Mouse (Mus musculus) hindbrain, postnatal 0 days (tissue): ENCODE results near the gene 1110032A03Rik. TPM values are rescaled to one million over a fixed set of nuclear protein-coding genes. Genes with fewer than 3 reads are reported as not detected.

Experiments
- ATAC-seq: fragments of 200-750 bp; cut with Nextera tagmentation; 2 replicates; pipeline ENCODE4 v1.8.0; 2017; ENCODE audit warnings: mild to moderate bottlenecking, moderate TSS enrichment, moderate library complexity
- DNase-seq: peaks from one replicate; pipeline ENCODE4 v3.0.0-alpha.2; 2015; ENCODE audit warnings: low spot score
- H3K27ac ChIP-seq: fragments of 300-500 bp; sonication (generic); 2 replicates; pipeline ENCODE4 v1.5.1; 2014; ENCODE audit warnings: mild to moderate bottlenecking
- H3K27me3 ChIP-seq: fragments of 300-500 bp; sonication (generic); 2 replicates; pipeline ENCODE4 v1.6.1; 2014; ENCODE audit warnings: low read length, mixed read lengths; ENCODE audit not compliant: insufficient read depth
- H3K36me3 ChIP-seq: fragments of 300-500 bp; sonication (generic); 2 replicates; pipeline ENCODE4 v1.6.1; 2014; ENCODE audit warnings: low read length, mixed read lengths; ENCODE audit not compliant: insufficient read depth
- H3K4me1 ChIP-seq: fragments of 300-500 bp; sonication (generic); 2 replicates; pipeline ENCODE4 v1.6.1; 2014; ENCODE audit warnings: antibody characterized with exemption, low read length, mixed read lengths; ENCODE audit not compliant: insufficient read depth
- H3K4me2 ChIP-seq: fragments of 300-500 bp; sonication (generic); 2 replicates; pipeline ENCODE4 v1.6.1; 2014; ENCODE audit warnings: low read depth, mild to moderate bottlenecking, low read length, moderate library complexity, mixed read lengths
- H3K4me3 ChIP-seq: fragments of 300-500 bp; sonication (generic); 2 replicates; pipeline ENCODE4 v1.5.1; 2014; ENCODE audit warnings: low read length
- H3K9ac ChIP-seq: fragments of 300-500 bp; sonication (generic); replicated peaks from 2 replicates; pipeline ENCODE4 v1.6.1; 2014; ENCODE audit warnings: mild to moderate bottlenecking, low read length, moderate library complexity, mixed read lengths
- H3K9me3 ChIP-seq: fragments of 300-500 bp; sonication (generic); 2 replicates; pipeline ENCODE4 v1.6.1; 2016; ENCODE audit warnings: low read length, mixed read lengths
- CTCF ChIP-seq: IDR thresholded peaks from 2 replicates; pipeline ENCODE4 v1.5.1; 2016; ENCODE audit warnings: antibody characterized with exemption, control low read depth, low read depth
- WGBS: fragments of 180-500 bp; shearing (Covaris S2); extraction: QIAGEN DNeasy Blood & Tissue Kit; methylation state at CpG from one replicate; pipeline ENCODE4 v1.1.7; 2014; 5-methylcytosine and 5-hydroxymethylcytosine counted together
- polyA plus RNA-seq: library from polyadenylated mRNA; unstranded; fragments of >200 nt; fragmentation: Nextera tagmentation; extraction: Ambion mirVana; gene quantifications from 2 replicates; pipeline ENCODE4 v1.2.1, GENCODE M21; 2015
- total RNA-seq: library from RNA; depleted of rRNA; stranded (reverse); fragments of >200 nt; gene quantifications from 2 replicates; pipeline ENCODE4 v1.2.3, GENCODE M21; 2014

1110032A03Rik gene
- total and polyA plus RNA-seq, 2 experiments from 2014 or later: 42.3 to 66.2 TPM

GRCm38 (mm10) chr9:50775662-50776126 lies 374 bp upstream of the 1110032A03Rik start:
- WGBS: 1% methylated on average over 29 of the region's 30 CpGs
- H3K36me3 ChIP-seq: peaks cover 24% of the 10 kb centered on the region
- peak overlapping the region; percentile 87 for H3K4me3 ChIP-seq
- peak overlapping the region; percentile 90 for H3K9ac ChIP-seq
- peaks cover 5% of the 10 kb centered on the region; the same call in 1 of the 2 replicates for H3K4me1 ChIP-seq
- no peaks in the 10 kb centered on the region for H3K9me3 ChIP-seq
- ATAC-seq: peak; percentile 66
- peak overlapping the region; percentile 89 for H3K4me2 ChIP-seq
- no peaks in the 10 kb centered on the region for H3K27me3 ChIP-seq
- DNase-seq: peak; percentile 35
- TF ChIP-seq CTCF: no peak
- H3K27ac ChIP-seq: peak overlapping the region; percentile 91

DNA sequence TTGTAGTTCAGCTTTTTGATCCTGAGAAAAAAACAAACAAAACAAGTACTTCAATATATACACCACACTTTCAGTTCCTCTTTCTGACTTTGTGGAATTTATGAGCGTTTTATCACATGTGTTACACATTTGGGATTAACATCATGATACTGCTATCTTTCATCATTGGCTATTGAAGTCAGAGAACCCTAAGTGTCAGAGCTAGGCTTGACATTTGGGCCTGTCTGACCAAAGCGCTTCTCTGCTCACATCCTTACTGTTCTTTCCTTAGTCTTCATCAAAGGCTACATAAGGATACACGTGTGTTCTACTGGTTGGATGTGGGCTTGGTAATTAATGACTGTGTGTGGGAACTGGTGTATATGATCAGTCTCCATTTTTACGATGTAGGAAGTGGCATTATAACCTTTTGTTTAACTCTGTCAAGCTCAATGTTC lies 1.3 kb downstream of the 1110032A03Rik start:
- H3K9me3 ChIP-seq: no peaks in the 10 kb centered on the region
- no peaks in the 10 kb centered on the region for H3K27me3 ChIP-seq
- no peak for TF ChIP-seq CTCF
- peaks cover 9% of the 10 kb centered on the region; the same call in 1 of the 2 replicates for H3K36me3 ChIP-seq
- ATAC-seq (no peak), DNase-seq (no peak)
- H3K4me1 ChIP-seq: peaks cover 7% of the 10 kb centered on the region; the same call in 1 of the 2 replicates
- 71% methylated on average over 4 of the region's 4 CpGs for WGBS
- peak overlapping the region; percentile 89 for H3K4me2 ChIP-seq
- no peak overlapping the region for H3K4me3 ChIP-seq
- H3K9ac ChIP-seq: 0 out of 2 replicates have a peak overlapping the region, but pooled peaks have one; percentile 2
- peak overlapping the region; percentile 91; the same call in 1 of the 2 replicates for H3K27ac ChIP-seq

DNA sequence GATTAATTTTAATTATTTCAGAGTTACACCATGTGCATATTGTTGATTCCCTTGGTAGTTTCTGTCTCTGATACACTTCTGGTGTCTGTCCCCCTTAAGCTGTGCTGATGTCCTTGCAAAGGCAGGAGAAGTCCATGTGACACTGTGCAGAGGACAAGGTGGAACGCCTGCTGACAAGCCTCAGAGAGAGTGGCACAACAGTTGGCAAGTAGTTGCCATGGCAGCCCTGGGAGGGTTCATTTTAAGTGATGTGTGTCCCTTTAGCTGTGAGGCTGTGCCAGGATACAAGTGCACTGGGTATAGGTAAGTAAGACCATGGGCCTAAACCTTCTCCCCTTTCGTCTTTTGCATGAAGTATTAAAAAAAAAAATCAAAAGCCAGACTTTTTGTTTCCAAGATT lies 5.3 kb downstream of the 1110032A03Rik start:
- H3K9me3 ChIP-seq: no peaks in the 10 kb centered on the region
- ATAC-seq (no peak), DNase-seq (no peak)
- H3K36me3 ChIP-seq: peaks cover 5% of the 10 kb centered on the region; the same call in 1 of the 2 replicates
- 77% methylated on average over 2 of the region's 2 CpGs for WGBS
- no peak overlapping the region for H3K4me3 ChIP-seq
- H3K4me2 ChIP-seq: no peak overlapping the region
- TF ChIP-seq CTCF: no peak
- H3K4me1 ChIP-seq: peaks cover 12% of the 10 kb centered on the region; the same call in 1 of the 2 replicates
- no peaks in the 10 kb centered on the region for H3K27me3 ChIP-seq
- H3K9ac ChIP-seq: no peak overlapping the region
- no peak overlapping the region for H3K27ac ChIP-seq

GRCm38 (mm10) chr9:50768107-50769002 lies 7.0 kb downstream of the 1110032A03Rik start, which contains the start of gene Fdxacb1:
Gene Fdxacb1, plus strand, starts transcription at chr9:50768236.
- DNase-seq (peak; percentile 99), ATAC-seq (peak; percentile 96)
- H3K9me3 ChIP-seq: no peaks in the 10 kb centered on the region
- peak within 1 kb of the TSS; percentile 92 for H3K4me2 ChIP-seq
- H3K4me3 ChIP-seq: peak within 1 kb of the TSS; percentile 51
- peak within 1 kb of the TSS; percentile 59 for H3K9ac ChIP-seq
- peaks cover 5% of the 10 kb centered on the region; the same call in 1 of the 2 replicates for H3K36me3 ChIP-seq
- 4% methylated on average over 58 of the region's 59 CpGs for WGBS
- H3K4me1 ChIP-seq: peaks cover 7% of the 10 kb centered on the region; the same call in 1 of the 2 replicates
- H3K27ac ChIP-seq: peak within 1 kb of the TSS; percentile 88
- no peaks in the 10 kb centered on the region for H3K27me3 ChIP-seq
- TF ChIP-seq CTCF: peak; percentile 83

- DNase-seq (peak; percentile 5), ATAC-seq (peak; percentile 5; the same call in 1 of the 2 replicates)
- H3K27ac ChIP-seq: peak overlapping the region; percentile 88
- H3K36me3 ChIP-seq: peaks cover 5% of the 10 kb centered on the region; the same call in 1 of the 2 replicates
- no peaks in the 10 kb centered on the region for H3K9me3 ChIP-seq
- H3K4me2 ChIP-seq: peak overlapping the region; percentile 92
- peak overlapping the region; percentile 51 for H3K4me3 ChIP-seq
- peaks cover 7% of the 10 kb centered on the region; the same call in 1 of the 2 replicates for H3K4me1 ChIP-seq
- TF ChIP-seq CTCF: no peak
- H3K27me3 ChIP-seq: no peaks in the 10 kb centered on the region
- peak overlapping the region; percentile 59 for H3K9ac ChIP-seq
- 5% methylated on average over 17 of the region's 17 CpGs for WGBS
Observed at GRCm38 (mm10) chr9:50767531-50768106, 7.7 kb downstream of the 1110032A03Rik start.

DNA sequence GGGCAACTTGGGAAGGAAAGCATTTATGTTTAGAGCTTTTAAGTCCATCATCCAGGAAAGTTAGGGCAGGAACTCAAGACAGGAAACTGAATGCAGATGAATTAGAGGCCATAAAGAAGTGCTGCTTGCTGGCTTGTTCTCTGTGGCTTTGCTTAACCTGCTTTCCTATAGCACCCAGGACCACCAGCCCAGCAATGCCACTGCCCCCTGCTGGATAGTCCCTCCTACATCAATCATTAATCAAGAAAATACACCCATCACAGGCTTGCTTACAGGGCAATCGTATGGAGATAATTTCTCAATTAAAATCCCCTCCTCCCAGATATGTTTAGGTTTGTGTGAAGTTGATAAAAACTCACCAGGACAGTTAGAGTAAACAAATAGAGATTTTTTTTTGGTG lies 12.0 kb downstream of the 1110032A03Rik start:
- Histone ChIP-seq H3K4me2 (no peak overlapping the region), H3K36me3 (0 out of 2 replicates have a peak, but pooled peaks cover 4% of the 10 kb centered on the region), H3K27me3 (no peaks in the 10 kb centered on the region), H3K4me1 (no peaks in the 10 kb centered on the region; the same call in 1 of the 2 replicates), H3K4me3 (no peak overlapping the region), H3K27ac (no peak overlapping the region), H3K9ac (no peak overlapping the region), H3K9me3 (no peaks in the 10 kb centered on the region)
- ATAC-seq (no peak), DNase-seq (peak; percentile 27)
- peak; percentile 64 for TF ChIP-seq CTCF
- 68% methylated on average over 1 of the region's 1 CpGs for WGBS
